Mouse (Mus musculus) stomach, embryonic 15.5 days (tissue): ENCODE results near the gene Rpa2. TPM values are rescaled to one million over a fixed set of nuclear protein-coding genes. Genes with fewer than 3 reads are reported as not detected.
"Not testable (repeated sequence)": the region's sequence is repeated elsewhere in the genome, so short reads cannot be mapped to it uniquely, and the experiment has no call there.

ENCODE experiments used
- ATAC-seq: fragments of 200-750 bp; cut with Nextera tagmentation; 2 replicates; pipeline ENCODE4 v1.8.0; 2017; ENCODE audit warnings: low read depth, moderate number of reproducible peaks, moderate TSS enrichment; ENCODE audit not compliant: insufficient read depth, low FRiP score
- H3K27ac ChIP-seq: fragments of 300-500 bp; sonication (generic); 2 replicates; pipeline ENCODE4 v1.5.1; 2015; ENCODE audit warnings: mild to moderate bottlenecking, inconsistent platforms
- H3K27me3 ChIP-seq: fragments of 300-500 bp; sonication (generic); replicated peaks from 2 replicates; pipeline ENCODE4 v1.6.1; 2015; ENCODE audit warnings: inconsistent platforms
- H3K36me3 ChIP-seq: fragments of 300-500 bp; sonication (generic); 2 replicates; pipeline ENCODE4 v1.6.1; 2015; ENCODE audit warnings: inconsistent platforms
- H3K4me1 ChIP-seq: fragments of 300-500 bp; sonication (generic); 2 replicates; pipeline ENCODE4 v1.6.1; 2015; ENCODE audit warnings: inconsistent platforms
- H3K4me2 ChIP-seq: fragments of 300-500 bp; sonication (generic); 2 replicates; pipeline ENCODE4 v1.6.1; 2015; ENCODE audit warnings: mild to moderate bottlenecking, inconsistent platforms
- H3K4me3 ChIP-seq: fragments of 300-500 bp; sonication (generic); replicated peaks from 2 replicates; pipeline ENCODE4 v1.5.1; 2015; ENCODE audit warnings: inconsistent platforms
- H3K9ac ChIP-seq: fragments of 300-500 bp; sonication (generic); 2 replicates; pipeline ENCODE4 v1.6.1; 2015; ENCODE audit warnings: inconsistent platforms
- H3K9me3 ChIP-seq: fragments of 300-500 bp; sonication (generic); 2 replicates; pipeline ENCODE4 v1.6.1; 2016; ENCODE audit warnings: inconsistent platforms
- WGBS: fragments of 180-500 bp; shearing (Covaris S2); methylation state at CpG from one replicate; pipeline ENCODE4 v1.1.7; 2015; 5-methylcytosine and 5-hydroxymethylcytosine counted together
- polyA plus RNA-seq: library from polyadenylated mRNA; unstranded; fragments of >200 nt; fragmentation: Nextera tagmentation; extraction: Ambion mirVana; gene quantifications from 2 replicates; pipeline ENCODE4 v1.2.1, GENCODE M21; 2015

Gene Rpa2
- polyA plus RNA-seq, 1 experiment from 2014 or later = 87.0 TPM

DNA sequence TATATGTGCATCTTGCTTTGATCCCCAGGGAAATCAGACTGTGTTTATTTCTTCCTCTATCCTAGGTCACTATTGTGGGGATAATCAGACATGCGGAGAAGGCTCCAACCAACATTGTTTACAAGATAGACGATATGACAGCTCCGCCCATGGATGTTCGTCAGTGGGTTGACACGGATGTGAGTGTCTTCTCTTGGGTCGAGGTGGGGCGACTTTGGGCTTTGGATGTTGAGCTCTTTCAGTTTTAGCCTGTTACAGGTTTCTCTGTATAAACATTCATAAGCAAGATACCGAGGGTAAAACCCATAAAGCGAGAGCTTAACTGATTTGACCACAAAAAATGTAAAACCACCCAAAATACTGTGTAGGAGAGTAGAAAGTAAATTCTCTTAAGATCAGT, 3.6 kb downstream of the Rpa2 start:
- Histone ChIP-seq H3K27ac (no peak overlapping the region), H3K36me3 (peaks cover 51% of the 10 kb centered on the region), H3K4me2 (no peak overlapping the region), H3K9me3 (no peaks in the 10 kb centered on the region), H3K4me1 (peaks cover 7% of the 10 kb centered on the region; the same call in 1 of the 2 replicates), H3K9ac (no peak overlapping the region), H3K4me3 (no peak overlapping the region), H3K27me3 (no peaks in the 10 kb centered on the region)
- WGBS = 85% methylated on average over 9 of the region's 9 CpGs
- ATAC-seq = no peak

DNA sequence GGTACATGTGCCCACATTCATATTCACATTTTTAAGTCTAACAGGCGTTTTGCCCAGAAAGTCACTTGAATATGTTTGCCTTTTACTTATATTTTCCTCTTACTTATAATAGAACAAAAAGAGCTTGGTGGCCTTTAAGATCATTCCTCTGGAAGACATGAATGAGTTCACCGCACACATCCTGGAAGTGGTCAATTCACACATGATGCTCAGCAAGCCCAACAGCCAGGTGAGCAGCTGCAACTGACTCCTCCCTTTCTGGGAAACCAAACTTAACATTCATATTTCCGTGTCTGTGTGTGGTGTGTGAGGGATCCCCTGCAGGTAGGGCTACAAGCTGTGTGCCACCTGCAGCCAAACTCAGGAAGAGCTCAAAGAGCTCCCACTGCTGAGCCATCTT, 6.8 kb downstream of the Rpa2 start:
- H3K4me3 ChIP-seq = no peak overlapping the region
- peaks cover 77% of the 10 kb centered on the region for H3K36me3 ChIP-seq
- H3K4me2 ChIP-seq = no peak overlapping the region
- no peaks in the 10 kb centered on the region for H3K27me3 ChIP-seq
- H3K9me3 ChIP-seq = no peaks in the 10 kb centered on the region
- no peaks in the 10 kb centered on the region for H3K4me1 ChIP-seq
- H3K27ac ChIP-seq = no peak overlapping the region
- no peak overlapping the region for H3K9ac ChIP-seq
- WGBS = 81% methylated on average over 3 of the region's 3 CpGs
- ATAC-seq = no peak

DNA sequence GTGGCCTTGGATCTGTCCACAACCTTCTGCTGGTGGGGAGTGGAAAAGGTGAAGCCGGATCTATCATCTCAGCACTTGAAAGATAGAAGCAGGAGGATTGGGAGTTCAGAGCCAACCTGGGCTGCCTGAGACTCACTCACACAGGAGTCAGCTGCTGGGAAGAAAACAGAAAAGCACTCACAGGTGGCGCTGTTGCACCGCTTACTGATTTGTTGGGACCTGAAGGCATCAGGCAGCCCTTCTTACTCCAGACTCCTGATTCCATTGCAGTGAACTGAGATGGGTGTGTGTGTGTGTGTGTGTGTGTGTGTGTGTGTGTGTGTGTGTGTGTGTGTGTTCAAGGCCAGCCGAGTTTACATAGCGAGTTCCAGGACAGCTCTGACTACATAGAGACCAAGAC, 8.6 kb downstream of the Rpa2 start:
- no peak overlapping the region for H3K27ac ChIP-seq
- no peak overlapping the region for H3K4me3 ChIP-seq
- H3K9me3 ChIP-seq = no peaks in the 10 kb centered on the region
- no peak overlapping the region for H3K4me2 ChIP-seq
- no peak overlapping the region for H3K9ac ChIP-seq
- no peak for ATAC-seq
- H3K36me3 ChIP-seq = peaks cover 67% of the 10 kb centered on the region
- H3K27me3 ChIP-seq = no peaks in the 10 kb centered on the region
- 78% methylated on average over 5 of the region's 5 CpGs for WGBS
- H3K4me1 ChIP-seq = no peaks in the 10 kb centered on the region

DNA sequence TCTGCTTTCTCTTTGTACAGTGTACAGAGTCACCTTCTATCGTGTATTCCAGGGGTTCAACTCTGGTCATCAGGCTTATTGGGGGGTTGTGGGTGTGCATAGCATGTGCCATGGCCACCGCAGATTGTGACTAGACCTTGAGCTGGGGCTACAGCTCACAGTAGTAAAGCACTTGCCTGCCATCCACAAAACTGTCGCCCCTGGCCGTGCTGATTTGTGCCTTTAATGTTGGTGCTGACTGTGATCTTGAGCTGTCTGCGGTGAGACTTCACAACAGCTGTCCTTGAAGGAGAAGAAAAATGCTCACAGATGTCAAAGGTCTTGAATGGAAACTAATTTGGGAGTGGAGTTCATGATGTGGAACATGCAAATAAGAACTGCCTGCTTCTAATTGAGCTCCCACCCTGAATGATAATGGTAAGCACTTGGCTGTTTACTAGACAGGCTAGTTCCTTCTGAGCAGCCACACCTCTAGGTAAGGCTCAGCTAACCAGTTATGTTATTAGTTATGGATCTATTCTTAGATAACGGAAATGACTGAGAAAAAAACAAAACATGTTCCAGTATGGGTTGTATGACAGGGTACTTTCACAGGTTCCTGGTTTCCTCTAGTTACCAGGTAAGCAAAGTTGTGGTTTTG, 10.6 kb downstream of the Rpa2 start:
- H3K27me3 ChIP-seq = no peaks in the 10 kb centered on the region
- no peak overlapping the region for H3K9ac ChIP-seq
- no peak overlapping the region for H3K27ac ChIP-seq
- no peaks in the 10 kb centered on the region for H3K9me3 ChIP-seq
- H3K36me3 ChIP-seq = peaks cover 55% of the 10 kb centered on the region
- WGBS = 93% methylated on average over 6 of the region's 6 CpGs
- ATAC-seq = no peak
- H3K4me3 ChIP-seq = no peak overlapping the region
- no peaks in the 10 kb centered on the region for H3K4me1 ChIP-seq
- H3K4me2 ChIP-seq = no peak overlapping the region

DNA sequence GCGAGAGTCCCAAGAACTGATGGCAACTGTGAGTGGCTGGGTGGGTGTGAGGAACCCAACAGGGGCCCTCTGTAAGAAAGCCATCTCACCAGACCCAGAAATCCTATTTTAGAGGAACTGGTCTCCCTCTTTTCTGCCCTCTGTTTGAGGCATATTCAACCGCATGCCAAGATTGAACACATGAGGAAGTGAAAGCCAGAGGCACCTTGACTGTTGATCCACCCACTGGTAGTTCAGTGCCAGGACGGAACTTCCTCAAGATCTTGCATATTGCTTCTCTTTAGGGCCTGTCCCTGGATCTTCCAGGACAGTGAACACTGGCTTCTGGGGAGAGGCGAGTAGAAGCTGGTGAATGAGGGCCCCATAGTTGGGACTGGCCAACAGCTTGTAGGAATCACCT, 12.2 kb downstream of the Rpa2 start:
- H3K27me3 ChIP-seq = no peaks in the 10 kb centered on the region
- H3K9me3 ChIP-seq = no peaks in the 10 kb centered on the region
- no peak overlapping the region for H3K4me2 ChIP-seq
- 87% methylated on average over 4 of the region's 4 CpGs for WGBS
- H3K4me3 ChIP-seq = no peak overlapping the region
- H3K4me1 ChIP-seq = no peaks in the 10 kb centered on the region
- H3K9ac ChIP-seq = no peak overlapping the region
- H3K36me3 ChIP-seq = peaks cover 41% of the 10 kb centered on the region
- no peak overlapping the region for H3K27ac ChIP-seq
- no peak for ATAC-seq

DNA sequence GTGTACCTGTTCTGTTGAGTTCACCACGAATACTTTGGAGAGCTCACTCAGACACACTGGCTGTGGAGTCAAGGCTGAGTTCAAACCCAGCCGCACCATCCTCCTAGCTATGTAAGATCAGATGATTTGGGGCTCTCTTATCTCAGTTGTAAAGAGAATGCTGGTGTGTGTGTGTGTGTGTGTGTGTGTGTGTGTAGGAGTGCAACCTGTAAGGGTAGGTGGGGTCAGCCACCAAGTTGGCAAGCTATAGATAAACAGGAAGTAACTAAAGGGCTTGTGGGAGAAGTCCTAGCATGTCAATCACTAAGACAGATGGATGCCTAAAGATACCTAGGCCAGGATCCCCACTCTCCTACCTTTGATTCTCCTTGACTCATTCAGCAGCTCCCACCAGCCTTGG, 15.6 kb downstream of the Rpa2 start:
- ATAC-seq = no peak
- 79% methylated on average over 2 of the region's 2 CpGs for WGBS

DNA sequence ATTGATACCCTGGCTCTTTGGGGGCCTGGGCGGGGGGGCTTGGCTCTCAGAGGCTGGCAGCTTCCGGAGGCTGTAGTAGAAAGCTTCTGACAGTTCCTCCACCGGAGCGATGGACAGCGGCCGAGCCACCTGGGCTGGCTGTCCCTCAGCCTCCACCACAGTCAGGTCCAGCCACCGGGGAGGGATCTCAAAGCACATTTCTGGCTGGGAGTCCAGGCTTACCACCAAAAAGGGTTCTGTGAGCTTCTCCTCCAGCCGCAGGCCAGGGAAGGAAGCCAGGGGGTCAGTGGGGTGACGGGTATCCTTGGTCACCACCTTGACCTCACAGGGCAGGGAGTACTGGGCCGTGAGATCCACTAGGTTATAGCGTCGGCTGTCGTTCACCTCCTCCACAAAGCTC, 17.1 kb downstream of the Rpa2 start:
- H3K27ac ChIP-seq = no peak overlapping the region
- no peaks in the 10 kb centered on the region for H3K27me3 ChIP-seq
- no peaks in the 10 kb centered on the region for H3K9me3 ChIP-seq
- ATAC-seq = no peak
- no peak overlapping the region for H3K9ac ChIP-seq
- 90% methylated on average over 13 of the region's 13 CpGs for WGBS
- no peaks in the 10 kb centered on the region for H3K36me3 ChIP-seq
- no peaks in the 10 kb centered on the region for H3K4me1 ChIP-seq
- no peak overlapping the region for H3K4me2 ChIP-seq
- H3K4me3 ChIP-seq = no peak overlapping the region

More for the DNA sequence above, 15.6 kb downstream of the Rpa2 start:
- Histone ChIP-seq H3K4me2 (no peak overlapping the region), H3K36me3 (peaks cover 9% of the 10 kb centered on the region), H3K9me3 (no peaks in the 10 kb centered on the region), H3K4me3 (no peak overlapping the region), H3K27ac (no peak overlapping the region), H3K27me3 (no peaks in the 10 kb centered on the region), H3K9ac (no peak overlapping the region), H3K4me1 (no peaks in the 10 kb centered on the region)

DNA sequence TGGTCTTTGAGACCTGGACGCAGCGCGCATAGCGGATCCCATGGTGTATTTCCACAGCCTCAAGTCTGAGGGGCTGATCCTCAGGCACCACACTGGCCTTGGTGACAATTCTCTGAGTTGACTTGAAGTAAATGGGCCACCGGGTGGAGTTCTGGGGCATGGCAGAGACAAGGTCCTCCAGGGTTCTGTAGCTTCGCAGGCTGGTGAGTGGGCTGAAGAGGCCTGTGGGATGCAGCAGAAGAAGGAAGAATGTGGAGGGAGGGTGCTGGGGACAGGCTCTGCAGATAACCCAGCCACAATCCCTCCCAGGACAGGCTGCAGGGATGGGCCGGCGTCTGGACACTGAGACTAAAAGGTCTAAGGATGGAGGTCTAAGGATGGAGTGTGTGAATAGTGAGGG, 21.6 kb downstream of the Rpa2 start:
- 86% methylated on average over 8 of the region's 8 CpGs for WGBS
- Histone ChIP-seq H3K27ac (no peak overlapping the region), H3K27me3 (no peaks in the 10 kb centered on the region; the same call in 1 of the 2 replicates), H3K9ac (no peak overlapping the region), H3K9me3 (no peaks in the 10 kb centered on the region), H3K36me3 (no peaks in the 10 kb centered on the region), H3K4me2 (no peak overlapping the region), H3K4me3 (no peak overlapping the region), H3K4me1 (no peaks in the 10 kb centered on the region)
- no peak for ATAC-seq

DNA sequence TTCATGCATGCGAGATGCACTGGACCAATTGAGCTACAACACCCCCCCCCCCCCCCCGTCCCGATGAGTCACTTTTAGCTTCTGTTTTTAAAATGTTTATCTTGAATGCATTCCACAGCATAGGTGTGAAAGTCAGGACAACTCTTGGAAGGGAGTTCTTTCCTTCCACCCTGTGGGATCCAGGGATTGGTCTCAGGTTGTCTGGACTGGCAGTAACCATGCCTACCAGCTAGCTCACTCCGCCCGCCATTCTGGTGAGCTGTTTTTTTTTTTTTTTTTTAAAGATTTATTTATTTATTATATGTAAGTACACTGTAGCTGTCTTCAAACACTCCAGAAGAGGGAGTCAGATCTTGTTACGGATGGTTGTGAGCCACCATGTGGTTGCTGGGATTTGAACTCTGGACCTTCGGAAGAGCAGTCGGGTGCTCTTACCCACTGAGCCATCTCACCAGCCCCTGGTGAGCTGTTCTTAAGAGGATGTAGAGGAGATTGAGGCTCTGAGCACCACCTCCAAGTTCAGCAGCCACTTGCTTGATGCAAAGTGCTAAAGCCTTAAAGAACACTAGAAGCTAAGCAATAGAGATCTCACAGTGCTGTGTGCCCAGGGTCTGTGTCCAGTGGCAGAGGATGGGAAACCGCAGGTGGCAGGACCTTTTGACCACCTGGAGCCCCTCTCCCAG, 25.3 kb downstream of the Rpa2 start:
- not testable (repeated sequence) for H3K9me3 ChIP-seq, ATAC-seq, H3K9ac ChIP-seq, H3K4me2 ChIP-seq, H3K27ac ChIP-seq, H3K36me3 ChIP-seq, H3K4me3 ChIP-seq, H3K4me1 ChIP-seq, H3K27me3 ChIP-seq
- 87% methylated on average over 9 of the region's 9 CpGs for WGBS

DNA sequence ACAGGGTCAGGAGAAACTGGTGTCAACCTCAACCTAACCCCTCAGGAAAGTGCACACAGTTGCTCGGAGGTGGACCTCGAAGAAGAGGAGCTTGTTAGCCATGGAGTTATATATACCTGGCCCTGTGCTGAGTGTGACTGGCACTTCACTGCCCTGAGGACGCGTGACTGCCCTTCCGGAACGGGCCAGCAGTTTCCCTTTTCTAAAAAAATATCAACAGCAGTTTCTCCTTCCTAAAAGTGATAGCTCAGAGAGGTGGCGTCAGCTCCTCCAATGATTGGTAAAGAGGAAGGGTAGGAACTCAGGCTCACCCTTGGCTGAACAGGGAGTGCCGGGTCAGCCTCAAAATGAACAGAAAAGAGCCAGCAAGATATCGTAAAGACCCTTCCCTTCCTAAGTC, 25.9 kb downstream of the Rpa2 start:
- no peaks in the 10 kb centered on the region for H3K9me3 ChIP-seq
- H3K36me3 ChIP-seq = no peaks in the 10 kb centered on the region
- no peak overlapping the region for H3K27ac ChIP-seq
- no peak overlapping the region for H3K4me3 ChIP-seq
- no peak overlapping the region for H3K9ac ChIP-seq
- H3K27me3 ChIP-seq = no peaks in the 10 kb centered on the region; the same call in 1 of the 2 replicates
- no peak overlapping the region for H3K4me2 ChIP-seq
- no peak for ATAC-seq
- peaks cover 6% of the 10 kb centered on the region; the same call in 1 of the 2 replicates for H3K4me1 ChIP-seq
- WGBS = 55% methylated on average over 9 of the region's 9 CpGs

DNA sequence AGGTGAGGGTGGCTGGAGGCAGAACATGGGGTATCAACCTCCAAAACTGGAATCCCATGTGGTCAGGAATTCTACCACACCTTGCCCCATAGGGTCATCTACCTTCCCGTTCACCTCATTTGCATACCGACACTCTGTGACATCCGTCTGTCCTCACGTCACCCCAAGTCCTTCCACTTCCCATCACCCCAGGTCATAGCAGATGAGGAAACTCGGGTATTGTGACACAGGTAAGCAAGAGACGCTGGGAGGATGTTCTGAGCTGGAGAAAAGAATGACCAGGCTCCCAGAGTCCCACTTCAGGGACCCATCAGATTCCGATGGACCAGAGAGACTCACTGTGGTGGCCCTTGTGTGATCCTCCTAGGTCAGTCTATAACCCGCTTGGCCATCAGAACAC, 26.6 kb downstream of the Rpa2 start:
- H3K4me3 ChIP-seq = peak overlapping the region; percentile 6; the same call in 1 of the 2 replicates
- H3K9ac ChIP-seq = no peak overlapping the region
- H3K4me1 ChIP-seq = peaks cover 6% of the 10 kb centered on the region; the same call in 1 of the 2 replicates
- H3K36me3 ChIP-seq = no peaks in the 10 kb centered on the region
- H3K4me2 ChIP-seq = no peak overlapping the region
- no peak for ATAC-seq
- no peak overlapping the region for H3K27ac ChIP-seq
- H3K9me3 ChIP-seq = no peaks in the 10 kb centered on the region
- 73% methylated on average over 8 of the region's 8 CpGs for WGBS
- no peaks in the 10 kb centered on the region; the same call in 1 of the 2 replicates for H3K27me3 ChIP-seq

DNA sequence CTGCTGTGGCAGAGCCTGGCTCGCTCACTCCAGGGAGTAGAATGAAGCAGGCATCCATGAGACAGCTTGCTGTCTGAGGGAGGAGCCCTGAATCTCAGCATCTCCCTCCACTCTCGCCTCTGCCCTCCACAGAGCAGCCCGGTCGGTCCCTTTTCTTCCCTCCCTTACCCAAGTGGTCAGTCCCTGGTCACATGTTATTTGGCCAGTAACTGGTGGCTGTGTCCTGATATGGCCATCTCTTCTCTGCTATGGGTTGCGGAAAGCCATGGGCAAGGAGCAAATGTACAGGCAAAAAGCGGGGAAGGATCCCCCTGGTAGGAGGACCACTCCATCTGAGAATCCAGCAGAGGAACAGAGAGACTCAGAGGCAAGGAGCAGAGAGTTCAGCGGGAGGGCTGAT, 27.0 kb downstream of the Rpa2 start:
- H3K4me1 ChIP-seq = peaks cover 6% of the 10 kb centered on the region; the same call in 1 of the 2 replicates
- no peak for ATAC-seq
- H3K9me3 ChIP-seq = no peaks in the 10 kb centered on the region
- no peaks in the 10 kb centered on the region for H3K36me3 ChIP-seq
- no peak overlapping the region for H3K4me2 ChIP-seq
- H3K4me3 ChIP-seq = peak overlapping the region; percentile 6; the same call in 1 of the 2 replicates
- 52% methylated on average over 7 of the region's 7 CpGs for WGBS
- H3K9ac ChIP-seq = no peak overlapping the region
- H3K27me3 ChIP-seq = no peaks in the 10 kb centered on the region; the same call in 1 of the 2 replicates
- no peak overlapping the region for H3K27ac ChIP-seq
